Mouse (Mus musculus): ENCODE measurements around the gene Sec61b. TPM values are rescaled to one million over a fixed set of nuclear protein-coding genes. Genes with fewer than 3 reads are reported as not detected.
A peak's percentile ranks its signal among the peaks of the same experiment; 100 is the strongest.

The Sec61b gene
- total RNA-seq, 2 experiments from 2014 or later = 279 to 584 TPM

DNA sequence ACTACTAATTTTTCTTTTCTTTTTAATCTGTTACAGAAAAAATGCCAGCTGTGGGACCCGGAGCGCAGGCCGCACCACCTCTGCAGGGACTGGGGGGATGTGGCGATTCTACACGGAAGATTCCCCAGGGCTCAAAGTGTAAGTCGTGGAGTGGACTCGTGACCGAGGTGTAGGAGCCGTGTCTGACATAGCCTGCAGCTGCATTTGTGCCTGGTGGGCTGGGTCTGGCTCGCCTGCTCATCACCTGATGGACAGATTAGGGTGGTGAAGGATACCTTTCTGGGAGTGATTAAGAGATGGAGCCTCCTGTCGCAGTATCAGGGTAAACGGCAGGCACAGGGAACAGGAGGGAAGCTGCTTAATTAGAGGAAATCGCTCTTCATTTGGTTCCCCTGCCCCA is 5.6 kb downstream of the Sec61b start:
- no peak for ATAC-seq (replicated peaks; ENCODE audit: poor library complexity)

DNA sequence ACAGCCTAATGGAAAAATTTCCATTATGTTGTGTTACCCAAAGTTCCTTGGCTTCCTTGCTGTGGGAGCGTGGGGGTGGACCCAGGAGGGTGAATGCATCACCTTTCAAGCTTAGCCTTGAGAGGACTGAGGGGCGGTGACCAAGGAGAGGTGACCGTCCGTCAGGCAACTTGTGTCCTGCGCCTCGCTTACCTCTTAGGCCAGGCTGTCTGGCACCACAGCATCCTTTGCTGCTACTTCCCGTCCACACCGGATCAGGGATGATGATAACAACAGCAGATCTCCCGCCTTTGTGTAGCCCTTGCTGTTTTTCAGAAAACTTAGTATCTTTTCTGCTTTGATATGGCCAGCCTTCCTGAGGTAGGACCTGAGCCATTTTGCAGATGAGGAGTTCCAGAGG is 6.1 kb downstream of the Sec61b start:
- no peak for ATAC-seq (replicated peaks; ENCODE audit: poor library complexity)

DNA sequence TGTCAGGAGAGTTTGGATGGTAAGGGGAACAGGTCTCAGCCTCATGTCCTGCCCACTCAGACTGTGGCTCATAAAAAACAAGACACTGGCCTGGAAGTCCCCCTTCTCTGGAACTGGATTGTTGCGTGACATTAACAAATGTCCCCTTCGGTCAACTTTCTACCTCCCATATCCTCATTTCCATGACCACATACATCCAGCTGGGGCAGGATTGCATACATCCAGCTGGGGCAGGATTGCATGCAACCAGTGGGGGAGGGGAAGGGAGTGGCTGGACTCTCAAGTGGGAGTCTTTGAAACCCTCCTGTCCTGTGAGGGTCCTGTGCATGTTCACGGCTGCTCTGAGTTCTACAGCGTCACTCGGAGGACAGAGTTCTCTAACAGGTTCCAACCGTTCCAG is 16.8 kb downstream of the Sec61b start:
- ATAC-seq (replicated peaks; ENCODE audit: poor library complexity) = peak; percentile 72

DNA sequence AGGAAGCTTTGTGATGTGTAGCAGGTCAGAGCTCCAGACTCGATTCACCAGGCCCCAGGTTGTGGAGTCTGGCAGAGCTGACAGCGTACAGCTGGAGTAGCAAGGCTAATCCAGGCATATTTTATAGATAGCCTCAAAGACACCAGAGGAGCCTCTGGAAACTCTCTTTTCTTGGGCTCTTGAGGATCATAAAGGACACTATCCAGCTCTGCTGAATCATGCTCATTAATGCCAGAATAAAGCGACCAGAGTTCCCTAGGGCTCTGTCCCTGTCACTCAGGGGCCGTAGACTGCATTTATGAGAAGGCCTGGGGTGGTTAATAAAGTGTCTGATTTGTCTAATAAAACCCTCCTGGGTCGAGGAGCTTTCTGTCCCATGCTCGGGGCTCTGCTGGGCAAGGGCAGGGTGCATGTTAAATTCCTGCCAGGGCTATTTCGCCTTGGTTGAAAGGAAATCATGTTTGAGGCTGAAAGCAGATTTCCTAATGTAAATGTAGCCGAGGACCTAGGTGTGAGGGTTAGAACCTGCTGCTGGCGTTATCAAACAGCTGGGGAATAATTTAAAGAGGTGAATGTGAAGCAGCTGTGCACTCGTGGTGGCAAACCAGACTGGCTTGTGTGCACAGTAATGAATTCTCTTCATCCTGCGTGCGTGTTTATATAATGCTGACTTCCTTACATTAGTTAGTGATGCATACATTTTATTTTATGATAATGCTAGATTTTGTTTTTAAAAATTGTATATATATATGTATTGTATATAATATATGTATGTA is 18.0 kb downstream of the Sec61b start:
- no peak for ATAC-seq (replicated peaks; ENCODE audit: poor library complexity)

- ATAC-seq (replicated peaks; ENCODE audit: poor library complexity) = no peak
Observed at GRCm38 (mm10) chr4:47493456-47493855, 19.0 kb downstream of the Sec61b start.

DNA sequence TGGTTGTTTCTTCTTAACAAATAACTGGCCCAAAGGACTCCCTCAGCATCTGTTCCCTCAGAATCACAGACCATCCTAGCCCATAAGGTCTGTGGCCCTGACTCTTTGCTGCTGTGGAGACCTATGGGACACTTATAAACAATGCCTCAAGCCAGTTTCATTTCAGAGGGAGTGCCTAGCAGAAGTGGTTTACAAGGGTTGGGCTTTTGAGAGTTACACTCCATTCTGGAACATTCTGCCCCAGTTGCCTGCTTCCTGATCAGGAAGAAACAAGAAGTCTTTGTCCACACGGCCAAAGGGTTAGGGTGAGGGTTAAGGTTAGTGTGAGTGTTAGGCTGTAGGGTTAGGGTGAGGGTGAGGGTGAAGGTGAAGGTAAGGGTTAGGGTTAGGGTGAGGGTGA is 19.7 kb downstream of the Sec61b start:
- ATAC-seq (replicated peaks; ENCODE audit: poor library complexity) = no peak

DNA sequence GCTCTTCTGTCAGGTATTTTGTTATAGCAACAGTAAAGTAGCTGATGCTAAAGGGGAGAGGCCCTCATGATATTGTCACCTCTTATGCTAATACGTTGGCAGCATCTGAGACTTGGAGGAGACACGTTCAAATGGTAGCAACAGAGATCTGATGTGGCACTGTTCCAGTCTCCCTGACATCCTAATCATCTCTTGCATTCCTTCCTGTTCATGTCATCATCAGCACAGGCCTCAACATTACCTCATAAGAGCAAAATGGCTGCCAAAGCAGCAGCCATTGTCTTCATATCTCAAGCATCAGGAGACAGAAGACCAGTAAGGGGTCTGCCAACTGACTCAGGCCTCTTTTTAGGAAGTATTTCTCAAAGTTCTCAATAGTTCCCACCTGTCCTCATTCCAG is 20.2 kb downstream of the Sec61b start:
- peak; percentile 30 for ATAC-seq (replicated peaks; ENCODE audit: poor library complexity)

DNA sequence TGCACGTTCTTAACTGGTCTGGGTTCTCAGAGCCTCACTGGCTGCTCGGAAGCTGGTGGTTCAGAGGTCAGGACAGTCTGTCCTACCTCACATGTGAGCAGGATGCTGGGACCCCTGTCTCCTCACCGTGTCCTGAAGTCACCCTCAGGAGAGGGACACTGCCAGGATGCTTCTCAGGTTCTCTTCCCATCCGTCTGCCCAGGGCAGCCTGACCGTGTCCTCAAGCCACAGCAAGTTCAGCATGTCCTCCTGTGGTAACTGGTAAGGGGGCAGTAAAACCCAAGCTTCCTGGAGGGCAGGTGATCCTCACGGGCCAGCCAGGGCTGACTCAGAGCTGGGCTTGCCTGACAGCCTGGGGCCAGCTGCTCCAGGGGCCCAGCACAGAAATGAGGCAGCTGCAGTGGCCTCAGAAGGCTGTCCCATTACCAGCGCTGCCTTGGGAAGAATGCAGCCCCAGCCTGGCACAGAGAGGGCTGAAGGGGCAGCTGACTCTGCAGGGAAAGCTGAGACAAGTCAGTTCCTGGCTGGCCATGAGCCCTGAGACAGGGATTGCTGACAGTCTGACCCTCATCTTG is 23.4 kb downstream of the Sec61b start:
- no peak for ATAC-seq (replicated peaks; ENCODE audit: poor library complexity)

DNA sequence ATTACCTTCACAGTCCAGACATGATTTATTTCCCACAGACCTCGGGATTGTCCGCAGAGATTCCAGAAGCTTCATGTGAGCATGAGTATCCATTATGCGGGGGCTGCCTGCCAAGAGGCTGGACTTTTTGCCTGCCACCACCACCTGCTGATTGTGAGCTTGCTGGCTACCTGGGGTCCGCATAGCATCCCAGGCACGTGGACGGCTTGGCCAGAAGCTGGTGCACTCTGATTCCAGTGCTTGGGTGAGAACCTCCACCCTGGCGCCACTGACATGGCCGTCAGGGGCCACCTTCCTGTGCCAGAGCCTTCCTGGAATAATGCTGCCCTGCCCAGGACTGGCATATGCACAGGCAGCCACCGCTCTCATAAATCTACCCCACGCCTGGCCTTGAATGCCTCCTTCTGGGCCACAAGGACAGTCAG is 24.7 kb downstream of the Sec61b start:
- no peak for ATAC-seq (replicated peaks; ENCODE audit: poor library complexity)

DNA sequence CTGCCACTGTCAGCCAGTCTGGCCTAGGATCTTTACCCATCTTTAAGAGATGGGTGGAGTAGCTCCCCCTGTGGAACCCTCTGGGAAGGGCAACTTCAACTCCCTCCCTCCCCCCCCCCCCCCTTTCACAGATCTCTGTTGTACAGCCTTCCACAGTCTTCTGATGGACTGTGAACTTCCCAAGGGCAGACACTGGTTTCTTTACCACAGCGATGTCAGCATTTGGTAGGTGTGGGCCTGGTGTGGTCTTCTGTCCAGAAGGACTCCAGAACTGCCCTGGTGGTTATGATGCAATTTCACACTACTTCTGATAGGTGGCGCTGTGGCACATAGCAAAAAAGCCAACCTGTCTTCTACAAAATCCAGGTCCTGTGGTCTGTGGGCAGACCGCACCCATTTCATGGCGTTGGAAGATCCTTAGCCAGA is 28.1 kb downstream of the Sec61b start:
- ATAC-seq (replicated peaks; ENCODE audit: poor library complexity) = peak; percentile 94

GRCm38 (mm10) chr4:47503045-47503444 is 28.6 kb downstream of the Sec61b start:
- ATAC-seq (replicated peaks; ENCODE audit: poor library complexity) = no peak

- ATAC-seq (replicated peaks; ENCODE audit: poor library complexity) = no peak
Observed at GRCm38 (mm10) chr4:47504841-47505517, 30.5 kb downstream of the Sec61b start.

DNA sequence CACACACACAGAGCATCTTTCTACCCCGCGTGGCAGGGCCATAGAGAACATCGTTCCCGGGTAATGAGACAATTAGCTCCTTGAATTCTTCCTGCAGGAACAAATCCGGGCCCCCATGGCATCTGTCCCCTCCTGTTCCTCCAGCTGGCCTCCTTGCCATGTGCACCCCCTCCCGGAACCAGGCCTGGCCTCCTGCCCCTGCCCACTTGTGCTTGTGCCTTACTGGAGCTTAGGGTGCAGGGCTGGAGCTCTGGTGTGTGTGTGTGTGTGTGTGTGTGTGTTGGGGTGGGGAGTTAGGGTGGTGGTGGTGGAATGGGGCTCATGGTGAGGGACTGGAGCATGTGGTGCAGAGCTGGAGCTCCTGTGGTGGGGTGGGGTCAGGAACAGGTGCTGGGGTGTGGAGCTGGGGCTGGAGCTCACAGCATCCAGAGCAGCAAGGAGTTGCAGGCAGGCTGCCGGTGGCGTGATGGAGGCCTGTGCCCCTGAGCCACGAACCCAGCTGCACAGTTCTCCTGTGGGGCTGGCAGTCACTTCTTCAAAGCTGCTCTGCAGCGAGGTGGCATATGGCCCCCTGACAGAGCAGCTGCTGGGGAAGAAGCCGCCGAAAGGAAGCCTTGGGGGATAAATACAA is 44.2 kb downstream of the Sec61b start:
- ATAC-seq (replicated peaks; ENCODE audit: poor library complexity) = no peak

GRCm38 (mm10) chr4:47520076-47520475 is 45.6 kb downstream of the Sec61b start:
- ATAC-seq (replicated peaks; ENCODE audit: poor library complexity) = no peak

- peak; percentile 31; the same call in 1 of the 2 replicates for ATAC-seq (replicated peaks; ENCODE audit: poor library complexity)
Observed at GRCm38 (mm10) chr4:47521884-47522605, 47.6 kb downstream of the Sec61b start.

GRCm38 (mm10) chr4:47529866-47530265 is 55.4 kb downstream of the Sec61b start:
- ATAC-seq (replicated peaks; ENCODE audit: poor library complexity) = no peak

Other genes starting within 250 kb of the Sec61b start
- gene Tgfbr1, start 121.4 kb upstream of the Sec61b start, total RNA-seq (2015) = 18.4 and 19.5 TPM in 2 replicates
- gene Tgfbr1, start 121.4 kb upstream of the Sec61b start, total RNA-seq (2017) = 19.9 and 23.1 TPM in 2 replicates
- gene Alg2, start 325 bp upstream of the Sec61b start, total RNA-seq (2015) = 43.4 and 48.4 TPM in 2 replicates
- 18.0 and 19.5 TPM in 2 replicates for gene Alg2, start 325 bp upstream of the Sec61b start, total RNA-seq (2017)

Data from megakaryocyte progenitor cell, adult 5-6 weeks (primary cell).